Mouse (Mus musculus): Measurements from ENCODE around the gene Bpgm. TPM values are rescaled to one million over a fixed set of nuclear protein-coding genes. Genes with fewer than 3 reads are reported as not detected.
A peak's percentile ranks its signal among the peaks of the same experiment; 100 is the strongest.

Bpgm gene
- total and polyA plus RNA-seq, 2 experiments from 2014 or later: 49.6 to 70.3 TPM

DNA sequence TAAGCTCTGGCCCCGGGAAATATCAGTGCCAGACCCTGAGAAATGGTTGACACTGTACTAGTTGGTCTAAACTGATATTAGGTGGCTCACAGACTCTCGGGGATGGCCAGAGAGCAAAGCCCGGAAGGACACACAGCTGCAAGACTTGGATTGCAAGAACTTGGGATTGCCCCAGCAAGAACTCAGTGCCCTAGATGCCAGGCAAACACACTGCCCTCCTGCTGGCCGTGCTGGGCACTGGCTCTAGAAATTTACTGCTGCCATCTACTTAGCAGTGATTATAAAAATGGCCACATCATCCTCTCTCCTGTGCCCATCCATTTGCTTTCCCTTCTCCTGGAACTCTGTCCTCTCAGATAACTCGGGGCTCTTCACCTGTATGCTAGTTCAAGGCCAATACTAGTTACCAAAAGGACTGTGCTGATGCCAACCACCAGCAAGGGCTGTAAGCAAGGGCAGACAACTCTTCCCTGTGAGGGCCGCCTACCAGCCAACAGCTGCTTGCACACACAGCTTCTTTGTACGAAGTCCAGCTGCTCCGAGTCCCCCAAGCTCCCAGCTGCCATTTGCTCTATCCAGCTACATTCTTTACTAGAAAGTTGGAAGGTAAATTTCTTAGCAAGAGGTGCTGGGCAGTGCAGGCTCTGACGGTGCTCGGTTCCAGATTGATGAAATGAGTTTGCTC is 39.2 kb downstream of the Bpgm start:
- H3K9ac ChIP-seq: no peak overlapping the region
- TF ChIP-seq CTCF (IDR thresholded peaks at IDR 0.05; ENCODE audit: low read depth): no peak
- H3K9me3 ChIP-seq (ENCODE audit: low read length): no peaks in the 10 kb centered on the region
- H3K4me1 ChIP-seq (ENCODE audit: insufficient read depth): no peaks in the 10 kb centered on the region
- no peaks in the 10 kb centered on the region for H3K27me3 ChIP-seq (ENCODE audit: insufficient read depth, low read length)
- H3K27ac ChIP-seq (ENCODE audit: low read depth, low read length): no peak overlapping the region
- 0 out of 2 replicates have a peak, but pooled peaks have one; percentile 14 for ATAC-seq
- H3K4me3 ChIP-seq (ENCODE audit: low read depth, low read length): no peak overlapping the region
- WGBS: 72% methylated on average over 10 of the region's 10 CpGs
- no peak for DNase-seq
- H3K4me2 ChIP-seq (ENCODE audit: low read depth): no peak overlapping the region
- H3K36me3 ChIP-seq (ENCODE audit: insufficient read depth): no peaks in the 10 kb centered on the region

DNA sequence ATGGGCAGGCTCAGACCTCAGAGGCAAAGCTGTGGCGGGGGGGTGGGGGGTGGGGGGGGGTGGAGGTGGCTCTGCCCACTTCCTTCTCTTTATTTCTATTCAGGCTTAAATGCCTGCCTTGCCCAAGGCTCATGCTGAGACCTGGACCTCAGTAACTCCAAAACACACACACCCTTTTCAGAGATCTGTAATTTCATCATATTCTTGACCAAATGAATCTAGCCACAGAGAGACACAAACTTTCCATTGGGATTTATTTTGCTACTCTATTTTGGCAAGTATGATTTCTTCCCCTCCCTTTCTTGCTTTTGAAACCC is 39.7 kb downstream of the Bpgm start:
- TF ChIP-seq CTCF (IDR thresholded peaks at IDR 0.05; ENCODE audit: low read depth): no peak
- Histone ChIP-seq H3K4me3 (ENCODE audit: low read depth, low read length) (no peak overlapping the region), H3K36me3 (ENCODE audit: insufficient read depth) (no peaks in the 10 kb centered on the region), H3K27ac (ENCODE audit: low read depth, low read length) (no peak overlapping the region), H3K4me2 (ENCODE audit: low read depth) (no peak overlapping the region), H3K27me3 (ENCODE audit: insufficient read depth, low read length) (no peaks in the 10 kb centered on the region), H3K9me3 (ENCODE audit: low read length) (no peaks in the 10 kb centered on the region), H3K4me1 (ENCODE audit: insufficient read depth) (no peaks in the 10 kb centered on the region), H3K9ac (no peak overlapping the region)
- WGBS: 41% methylated on average over 1 of the region's 1 CpGs
- ATAC-seq: no peak
- no peak for DNase-seq

DNA sequence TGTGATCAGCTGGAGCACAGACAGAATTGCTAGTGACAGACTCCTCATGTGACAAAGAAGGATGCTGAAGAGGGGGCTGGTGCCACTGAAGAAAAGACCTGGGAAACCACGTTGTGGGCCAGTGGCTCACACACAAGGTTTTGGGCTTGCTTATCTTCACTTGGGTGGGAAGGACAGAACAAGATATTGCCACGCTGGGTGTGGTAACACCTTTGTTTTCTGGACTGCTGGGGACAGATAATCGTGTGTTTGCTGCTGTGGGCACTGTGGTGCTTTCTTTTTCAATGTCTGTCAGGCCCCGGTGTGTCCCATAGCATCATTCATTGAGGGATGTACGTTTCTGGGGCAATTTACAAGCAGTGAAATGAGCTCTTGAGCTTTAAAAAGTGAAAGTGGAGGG is 41.7 kb downstream of the Bpgm start:
- H3K36me3 ChIP-seq (ENCODE audit: insufficient read depth): no peaks in the 10 kb centered on the region
- H3K9ac ChIP-seq: no peak overlapping the region
- H3K4me2 ChIP-seq (ENCODE audit: low read depth): no peak overlapping the region
- no peaks in the 10 kb centered on the region for H3K27me3 ChIP-seq (ENCODE audit: insufficient read depth, low read length)
- no peak for DNase-seq
- no peak for ATAC-seq
- no peaks in the 10 kb centered on the region for H3K4me1 ChIP-seq (ENCODE audit: insufficient read depth)
- no peak overlapping the region for H3K27ac ChIP-seq (ENCODE audit: low read depth, low read length)
- no peak overlapping the region for H3K4me3 ChIP-seq (ENCODE audit: low read depth, low read length)
- WGBS: 82% methylated on average over 5 of the region's 5 CpGs
- no peak for TF ChIP-seq CTCF (IDR thresholded peaks at IDR 0.05; ENCODE audit: low read depth)
- H3K9me3 ChIP-seq (ENCODE audit: low read length): no peaks in the 10 kb centered on the region

DNA sequence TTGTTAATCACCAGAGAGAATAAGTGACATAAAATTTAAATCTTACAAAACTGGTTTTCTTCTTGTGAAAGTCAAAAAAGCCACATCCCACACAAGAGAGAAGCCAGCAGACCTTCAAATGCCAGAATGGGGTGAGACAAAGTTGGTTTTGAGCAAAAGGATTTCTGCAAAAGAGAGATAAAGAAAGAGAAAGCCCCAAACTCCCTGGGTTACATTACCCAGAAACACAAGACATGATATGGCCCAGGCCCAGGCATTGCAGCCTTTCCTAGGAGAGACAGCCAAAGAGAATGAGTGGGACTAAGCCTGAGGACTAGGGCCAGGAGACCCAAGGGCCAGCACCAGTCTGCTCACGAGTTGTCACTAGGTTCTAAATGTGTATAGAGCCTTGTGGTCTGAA is 43.1 kb downstream of the Bpgm start:
- Histone ChIP-seq H3K4me1 (ENCODE audit: insufficient read depth) (no peaks in the 10 kb centered on the region), H3K9me3 (ENCODE audit: low read length) (no peaks in the 10 kb centered on the region), H3K4me2 (ENCODE audit: low read depth) (no peak overlapping the region), H3K27ac (ENCODE audit: low read depth, low read length) (no peak overlapping the region), H3K9ac (no peak overlapping the region), H3K27me3 (ENCODE audit: insufficient read depth, low read length) (no peaks in the 10 kb centered on the region), H3K36me3 (ENCODE audit: insufficient read depth) (no peaks in the 10 kb centered on the region), H3K4me3 (ENCODE audit: low read depth, low read length) (no peak overlapping the region)
- TF ChIP-seq CTCF (IDR thresholded peaks at IDR 0.05; ENCODE audit: low read depth): no peak
- DNase-seq (no peak), ATAC-seq (no peak)
- 86% methylated on average over 1 of the region's 1 CpGs for WGBS

DNA sequence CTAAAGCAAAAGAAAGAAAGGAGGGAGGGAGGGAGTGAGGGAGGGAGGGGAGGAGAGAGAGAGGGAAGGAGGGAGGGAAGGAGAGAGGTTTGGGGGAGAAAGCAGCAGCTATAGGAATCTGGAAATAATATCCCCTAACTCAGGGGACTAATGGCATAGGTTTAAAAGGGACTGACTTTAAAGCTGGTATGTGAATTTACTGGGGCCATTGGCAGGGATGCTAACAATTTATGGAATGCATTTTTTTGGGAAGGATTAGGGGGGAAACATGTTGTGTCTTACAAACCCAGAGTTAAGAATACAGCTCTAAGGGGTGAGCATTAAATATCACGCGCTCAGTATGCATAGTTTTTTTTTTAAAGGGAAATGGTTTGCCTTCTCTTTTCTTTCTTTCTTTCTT is 44.5 kb downstream of the Bpgm start:
- Histone ChIP-seq H3K27ac (ENCODE audit: low read depth, low read length) (no peak overlapping the region), H3K36me3 (ENCODE audit: insufficient read depth) (no peaks in the 10 kb centered on the region), H3K4me2 (ENCODE audit: low read depth) (no peak overlapping the region), H3K4me1 (ENCODE audit: insufficient read depth) (no peaks in the 10 kb centered on the region), H3K27me3 (ENCODE audit: insufficient read depth, low read length) (no peaks in the 10 kb centered on the region), H3K9ac (no peak overlapping the region), H3K9me3 (ENCODE audit: low read length) (no peaks in the 10 kb centered on the region), H3K4me3 (ENCODE audit: low read depth, low read length) (no peak overlapping the region)
- ATAC-seq: no peak
- 66% methylated on average over 2 of the region's 2 CpGs for WGBS
- DNase-seq: no peak
- TF ChIP-seq CTCF (IDR thresholded peaks at IDR 0.05; ENCODE audit: low read depth): no peak

DNA sequence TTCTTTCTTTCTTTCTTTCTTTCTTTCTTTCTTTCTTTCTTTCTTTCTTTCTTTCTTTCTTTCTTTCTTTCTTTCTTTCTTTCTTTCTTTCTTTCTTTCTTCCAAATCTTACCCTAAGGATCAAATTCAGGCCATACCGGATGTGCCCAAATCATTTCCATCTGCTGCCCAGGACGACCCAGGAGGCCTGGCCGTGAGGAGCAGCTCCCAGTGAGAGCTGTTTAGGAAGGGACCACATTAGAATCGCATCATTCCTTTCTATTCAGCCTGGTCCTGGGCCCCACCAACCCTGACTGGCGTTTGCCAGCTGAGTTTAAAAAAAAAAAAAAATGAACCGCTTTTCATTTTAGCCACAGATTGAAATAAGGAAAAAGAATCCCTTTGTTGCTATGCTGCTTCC is 44.9 kb downstream of the Bpgm start:
- Histone ChIP-seq H3K4me1 (ENCODE audit: insufficient read depth) (no peaks in the 10 kb centered on the region), H3K4me3 (ENCODE audit: low read depth, low read length) (no peak overlapping the region), H3K4me2 (ENCODE audit: low read depth) (no peak overlapping the region), H3K9ac (no peak overlapping the region), H3K27me3 (ENCODE audit: insufficient read depth, low read length) (no peaks in the 10 kb centered on the region), H3K36me3 (ENCODE audit: insufficient read depth) (no peaks in the 10 kb centered on the region), H3K9me3 (ENCODE audit: low read length) (no peaks in the 10 kb centered on the region), H3K27ac (ENCODE audit: low read depth, low read length) (no peak overlapping the region)
- DNase-seq (no peak), ATAC-seq (no peak)
- 20% methylated on average over 6 of the region's 6 CpGs for WGBS
- no peak for TF ChIP-seq CTCF (IDR thresholded peaks at IDR 0.05; ENCODE audit: low read depth)

DNA sequence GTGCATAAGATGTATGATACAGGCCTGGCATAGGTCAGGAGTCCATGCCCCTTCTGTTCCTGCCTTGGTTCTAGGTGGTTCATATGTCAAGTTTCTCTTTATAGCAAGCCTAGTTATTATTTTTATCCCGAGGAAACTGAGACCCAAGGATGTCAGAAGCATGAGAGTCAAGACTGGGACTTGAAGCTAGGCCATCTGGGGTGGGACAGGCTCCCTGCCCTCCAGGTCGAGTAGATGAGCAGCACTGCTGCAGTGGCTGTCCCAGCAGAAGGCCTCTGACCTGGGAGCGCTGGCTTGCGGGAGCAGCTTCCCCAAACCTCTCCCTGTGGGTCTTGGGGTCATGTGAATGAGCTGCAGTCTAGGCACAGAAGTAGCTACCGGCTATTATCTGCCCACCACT is 47.5 kb downstream of the Bpgm start:
- 78% methylated on average over 5 of the region's 5 CpGs for WGBS
- no peaks in the 10 kb centered on the region for H3K36me3 ChIP-seq (ENCODE audit: insufficient read depth)
- H3K9me3 ChIP-seq (ENCODE audit: low read length): no peaks in the 10 kb centered on the region
- H3K4me1 ChIP-seq (ENCODE audit: insufficient read depth): no peaks in the 10 kb centered on the region
- DNase-seq: no peak
- H3K9ac ChIP-seq: no peak overlapping the region
- ATAC-seq: no peak
- H3K27ac ChIP-seq (ENCODE audit: low read depth, low read length): no peak overlapping the region
- TF ChIP-seq CTCF (IDR thresholded peaks at IDR 0.05; ENCODE audit: low read depth): no peak
- no peak overlapping the region for H3K4me3 ChIP-seq (ENCODE audit: low read depth, low read length)
- no peaks in the 10 kb centered on the region for H3K27me3 ChIP-seq (ENCODE audit: insufficient read depth, low read length)
- no peak overlapping the region for H3K4me2 ChIP-seq (ENCODE audit: low read depth)
